Mouse (Mus musculus) c-Kit-negative CD71-positive TER-119-positive erythroid progenitor cells, embryonic 14.5 days (primary cell): ENCODE data around the gene Cldn7.

ENCODE experiments used
- DNase-seq: peaks from one replicate; pipeline ENCODE4 v3.0.0-alpha.2; 2013; ENCODE audit warnings: low read depth, low spot score

Gene Cldn7

DNA sequence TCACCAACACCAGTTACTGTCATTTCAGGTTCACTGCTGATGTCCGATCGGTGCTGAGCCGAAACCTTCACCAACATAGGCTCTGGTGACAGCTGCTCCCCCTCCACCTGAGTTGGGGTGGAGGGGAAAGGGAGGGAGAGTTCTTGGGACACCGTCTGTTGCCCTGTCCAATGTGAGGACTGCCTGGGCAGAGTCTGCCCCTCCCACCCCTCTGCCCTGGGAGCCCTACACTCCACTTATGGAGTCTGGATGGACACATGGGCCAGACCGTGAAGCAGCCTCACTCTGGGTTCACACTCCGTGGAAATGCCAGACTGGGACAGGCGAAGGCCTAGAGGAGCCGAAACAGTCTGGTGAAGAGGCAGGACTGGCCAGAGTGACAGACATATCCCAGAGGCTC, 25.4 kb downstream of the Cldn7 start:
- no peak for DNase-seq

DNA sequence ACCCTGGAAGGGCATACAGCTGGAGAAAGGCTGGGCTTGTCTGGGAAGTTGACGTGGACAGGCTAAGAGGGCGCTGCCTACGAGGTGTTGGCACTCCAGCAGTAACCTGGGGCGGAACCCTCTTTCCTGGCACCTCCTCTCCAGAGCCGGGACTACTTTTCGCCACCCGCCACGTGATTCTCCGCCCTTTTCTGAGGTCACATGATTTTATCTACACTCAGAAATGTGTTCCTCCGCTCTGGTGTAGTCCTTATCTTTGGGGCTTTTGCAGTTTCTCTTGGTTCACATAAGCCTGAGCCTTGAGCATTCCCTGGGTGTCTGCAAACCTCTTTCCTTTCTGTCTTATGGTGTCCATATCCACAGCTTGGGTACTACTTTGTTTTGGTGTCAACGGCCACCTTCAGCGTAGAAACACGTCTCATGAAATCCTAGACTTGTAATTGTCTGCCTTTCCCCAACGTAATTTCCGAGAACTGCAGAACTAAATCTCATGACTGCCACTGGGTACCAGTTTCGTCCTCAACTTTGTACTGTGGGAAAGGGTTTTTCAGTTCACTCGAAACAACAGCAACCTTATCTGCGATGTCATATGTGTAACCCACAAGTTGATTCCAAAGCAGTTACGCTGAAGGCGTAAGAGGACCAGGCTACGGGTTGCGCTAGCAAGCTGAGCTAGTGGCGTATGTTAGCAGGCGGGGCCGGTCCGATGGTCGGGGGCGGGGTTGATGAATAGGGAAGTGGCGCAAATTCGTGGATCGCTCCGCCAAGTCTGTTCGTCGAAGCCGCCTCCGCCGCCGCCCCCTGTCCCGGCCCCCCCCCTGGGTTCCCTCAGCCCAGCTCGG, 26.5 kb downstream of the Cldn7 start, which contains the start of gene Gabarap:
Gabarap (plus strand) TSS at position 294 of the 842 bp plus-strand sequence.
- DNase-seq: peak; percentile 94

DNA sequence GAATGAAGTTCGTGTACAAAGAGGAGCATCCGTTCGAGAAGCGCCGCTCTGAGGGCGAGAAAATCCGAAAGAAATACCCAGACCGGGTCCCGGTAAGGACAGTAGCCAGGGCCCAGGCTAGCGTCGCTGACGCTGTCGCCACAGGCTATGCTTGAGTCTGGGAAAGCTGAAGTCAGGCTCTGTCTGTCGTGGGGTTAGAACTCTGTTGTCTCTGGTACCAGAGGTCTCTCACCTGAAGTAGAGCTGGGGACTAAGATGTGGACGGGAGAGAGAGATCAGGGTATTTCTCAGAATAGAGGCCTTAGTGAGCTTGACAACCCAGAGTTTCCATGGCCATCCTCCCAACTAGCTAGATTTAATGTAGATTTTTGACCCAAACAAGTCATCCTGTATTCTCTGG, 27.1 kb downstream of the Cldn7 start:
- DNase-seq: no peak

DNA sequence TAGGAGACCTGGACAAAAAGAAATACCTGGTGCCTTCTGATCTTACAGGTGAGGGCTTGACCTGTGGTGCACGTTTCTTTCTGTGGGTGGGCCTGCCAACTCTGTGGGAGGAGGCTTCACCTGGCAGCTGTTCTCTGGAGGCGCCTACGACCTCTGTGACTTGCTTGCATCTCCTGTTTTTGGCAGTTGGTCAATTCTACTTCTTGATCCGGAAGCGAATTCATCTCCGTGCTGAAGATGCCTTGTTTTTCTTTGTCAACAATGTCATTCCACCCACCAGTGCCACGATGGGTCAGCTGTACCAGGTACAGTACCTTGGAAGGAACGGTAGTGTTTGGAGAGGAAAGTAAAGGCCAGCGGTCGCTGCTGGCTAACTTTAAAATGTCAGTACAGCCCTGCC, 27.8 kb downstream of the Cldn7 start:
- no peak for DNase-seq

DNA sequence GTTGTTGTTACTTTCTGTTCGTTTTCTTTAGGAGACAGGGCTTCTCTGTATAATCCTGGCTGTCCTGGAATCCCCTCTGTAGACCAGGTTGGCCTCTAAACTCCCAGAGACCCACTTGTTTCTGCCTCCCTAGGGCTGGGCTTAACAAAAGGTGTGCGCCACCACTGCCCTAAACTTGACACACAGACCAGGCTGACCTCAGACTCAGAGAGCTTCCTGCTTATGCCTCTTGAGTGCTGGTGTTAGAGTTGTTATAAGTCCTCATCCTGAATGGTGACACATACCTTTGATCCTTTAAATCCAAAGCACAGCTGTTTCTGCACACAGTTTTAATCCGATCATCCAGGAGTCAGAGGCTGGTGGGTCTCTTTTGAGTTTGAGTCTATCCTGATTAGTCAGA, 28.4 kb downstream of the Cldn7 start:
- DNase-seq: no peak

DNA sequence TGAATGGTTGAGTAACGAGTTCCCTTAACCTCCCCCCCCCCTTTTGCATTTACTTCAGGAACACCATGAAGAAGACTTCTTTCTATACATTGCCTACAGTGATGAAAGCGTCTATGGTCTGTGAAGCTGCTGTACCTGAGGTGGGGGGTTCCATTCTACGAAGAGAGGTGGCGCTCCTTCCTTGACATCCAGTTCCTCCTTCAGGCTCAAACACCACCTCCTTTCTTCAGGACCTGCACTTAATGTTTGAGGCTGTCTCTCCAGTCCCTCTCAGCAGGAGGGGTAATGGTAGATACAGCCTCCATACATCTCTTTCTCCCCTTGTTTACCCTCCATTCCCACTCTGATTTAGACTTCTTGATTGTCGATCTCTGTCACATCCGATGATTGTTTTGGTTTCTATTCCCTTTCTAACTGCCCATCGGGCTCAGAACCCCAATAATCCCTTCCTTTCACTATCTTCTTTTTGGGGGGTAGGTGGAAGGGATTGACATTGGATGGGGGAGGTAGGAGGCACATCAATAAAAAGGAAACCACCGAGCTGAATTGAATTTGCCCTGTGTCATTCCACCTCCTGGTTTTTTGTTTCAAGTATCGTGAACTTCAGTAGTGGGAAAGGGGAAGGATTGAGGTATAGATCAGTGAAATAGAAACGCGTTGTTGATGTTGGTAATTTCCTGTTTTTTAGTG, 30.0 kb downstream of the Cldn7 start:
- DNase-seq: no peak

DNA sequence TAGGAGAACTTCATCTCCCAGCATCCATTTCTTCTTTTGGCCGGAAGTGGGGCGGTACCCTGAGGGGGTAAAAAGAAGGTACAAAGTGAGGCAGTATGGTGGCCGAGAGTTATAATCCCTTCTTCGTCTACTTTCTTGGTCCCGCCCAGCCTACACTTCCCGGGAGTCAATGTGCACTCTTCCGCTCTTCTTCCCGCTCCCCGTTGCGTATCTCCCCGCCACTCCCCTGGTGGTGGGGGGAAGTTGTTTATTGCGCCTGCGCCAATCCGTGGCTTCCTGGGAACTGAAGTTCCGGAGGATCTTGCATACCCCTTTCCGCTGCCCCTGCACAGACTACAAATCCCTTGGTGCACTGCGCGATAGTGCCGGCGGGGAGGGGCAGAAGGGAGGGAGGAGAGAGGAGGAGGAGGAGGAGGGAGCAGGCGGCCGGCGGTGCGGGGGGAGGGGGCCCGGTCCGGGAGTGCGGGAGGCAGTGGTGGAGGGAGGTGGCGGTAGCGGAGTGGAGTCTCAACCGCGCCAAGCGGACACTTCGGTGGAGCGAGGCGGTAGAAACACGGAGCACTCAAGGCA, 30.9 kb downstream of the Cldn7 start, which contains the start of gene Phf23:
Phf23 (plus strand) TSS at position 387 of the 570 bp plus-strand sequence.
- peak; percentile 94 for DNase-seq

DNA sequence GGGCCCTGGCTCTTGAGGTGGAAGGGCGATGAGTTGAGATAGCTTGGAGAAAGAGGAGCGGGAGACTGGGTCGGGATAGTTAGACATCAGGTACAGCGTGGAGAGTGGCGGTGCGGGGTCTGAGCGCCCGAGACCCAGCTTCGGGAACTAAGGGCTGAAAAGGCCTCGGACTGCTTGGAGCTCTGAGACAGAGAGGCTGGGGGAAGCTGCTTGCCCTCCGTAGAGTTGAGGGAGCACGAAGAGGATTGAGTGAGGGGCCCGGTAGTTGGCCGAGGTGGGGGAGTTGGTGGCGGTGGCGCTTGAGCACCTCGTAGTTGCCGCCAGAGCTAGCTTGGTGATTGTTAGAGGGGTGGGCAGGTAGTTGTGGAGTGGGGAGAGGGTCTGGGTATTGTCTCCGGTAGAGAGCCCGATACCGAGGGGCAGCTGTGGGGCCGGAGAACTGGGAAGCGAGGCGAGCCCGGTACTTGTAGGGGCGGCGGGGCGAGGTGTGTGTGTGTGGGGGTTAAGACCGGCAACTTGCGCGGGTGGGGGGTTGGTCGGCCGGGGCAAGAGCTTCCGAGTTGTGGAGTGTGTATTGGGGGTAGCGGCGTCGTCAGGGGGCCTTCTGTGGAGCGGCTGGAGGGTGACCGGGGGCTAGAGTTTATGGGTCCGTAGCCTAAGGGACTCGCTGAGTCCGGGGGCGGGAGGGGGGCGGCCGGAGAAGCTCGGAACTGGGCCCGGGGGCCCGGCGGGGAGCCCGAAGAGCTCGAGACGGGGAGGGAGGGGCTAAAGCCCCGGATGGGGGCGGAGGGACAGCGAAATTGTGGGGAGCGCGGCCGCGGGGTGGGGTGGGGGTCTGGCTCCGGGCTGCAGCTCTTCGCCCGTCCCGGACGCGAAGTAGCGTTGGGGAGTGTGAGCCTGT, 31.8 kb downstream of the Cldn7 start:
- no peak for DNase-seq

DNA sequence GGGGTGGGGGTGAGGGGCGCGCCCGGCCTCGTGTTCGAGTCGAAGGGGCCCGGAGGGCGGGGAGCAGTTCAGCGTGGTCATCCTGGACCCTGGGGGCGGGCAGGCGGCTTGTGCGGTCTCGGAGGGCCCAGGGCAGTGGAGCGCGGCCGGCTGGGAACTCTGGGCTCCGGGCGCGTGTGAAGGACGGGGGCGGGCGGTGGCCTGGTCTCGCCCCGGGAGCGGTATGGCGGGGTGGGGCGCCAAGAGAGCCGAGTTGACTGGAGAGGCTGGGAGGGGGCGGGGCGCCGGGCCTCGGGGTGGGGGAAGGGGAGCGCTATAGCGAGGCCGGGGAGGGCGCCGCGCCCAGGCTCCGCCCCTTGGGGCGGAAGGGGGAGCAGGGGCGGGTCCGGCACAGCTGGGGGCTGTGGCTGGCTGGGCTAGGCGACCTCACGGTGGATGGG, 32.5 kb downstream of the Cldn7 start:
- DNase-seq: peak; percentile 63

DNA sequence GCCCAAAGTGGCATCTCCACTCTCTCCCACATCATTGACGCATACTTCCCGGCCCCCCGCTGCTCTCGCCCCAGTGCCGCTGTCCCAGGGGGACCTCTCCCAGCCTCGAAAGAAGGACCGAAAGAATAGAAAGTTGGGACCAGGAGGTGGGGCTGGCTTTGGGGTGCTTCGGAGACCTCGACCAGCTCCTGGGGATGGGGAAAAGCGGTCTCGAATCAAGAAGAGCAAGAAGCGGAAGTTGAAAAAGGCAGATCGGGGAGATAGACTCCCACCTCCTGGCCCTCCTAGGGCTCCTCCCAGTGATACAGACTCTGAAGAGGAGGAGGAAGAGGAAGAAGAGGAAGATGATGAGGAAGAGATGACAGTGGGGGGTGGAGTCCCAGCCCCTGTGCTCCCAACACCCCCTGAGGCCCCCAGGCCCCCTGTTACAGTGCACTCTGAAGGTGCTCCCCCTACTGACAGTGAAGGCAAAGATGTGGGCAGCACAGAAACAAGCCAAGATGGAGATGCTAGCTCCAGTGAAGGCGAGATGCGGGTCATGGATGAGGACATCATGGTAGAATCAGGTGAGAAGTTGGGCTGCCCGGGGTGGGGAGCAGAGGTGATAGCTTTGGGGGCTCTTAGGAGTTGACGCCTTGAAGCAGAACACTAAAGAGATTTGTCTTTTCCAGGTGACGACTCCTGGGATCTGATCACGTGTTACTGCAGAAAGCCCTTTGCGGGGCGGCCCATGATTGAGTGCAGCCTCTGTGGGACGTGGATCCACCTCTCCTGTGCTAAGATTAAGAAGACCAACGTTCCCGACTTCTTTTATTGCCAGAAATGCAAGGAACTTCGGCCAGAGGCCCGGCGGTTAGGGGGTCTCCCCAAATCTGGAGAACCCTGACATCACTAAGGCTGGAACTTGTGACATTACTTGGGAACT, 34.2 kb downstream of the Cldn7 start:
- no peak for DNase-seq

DNA sequence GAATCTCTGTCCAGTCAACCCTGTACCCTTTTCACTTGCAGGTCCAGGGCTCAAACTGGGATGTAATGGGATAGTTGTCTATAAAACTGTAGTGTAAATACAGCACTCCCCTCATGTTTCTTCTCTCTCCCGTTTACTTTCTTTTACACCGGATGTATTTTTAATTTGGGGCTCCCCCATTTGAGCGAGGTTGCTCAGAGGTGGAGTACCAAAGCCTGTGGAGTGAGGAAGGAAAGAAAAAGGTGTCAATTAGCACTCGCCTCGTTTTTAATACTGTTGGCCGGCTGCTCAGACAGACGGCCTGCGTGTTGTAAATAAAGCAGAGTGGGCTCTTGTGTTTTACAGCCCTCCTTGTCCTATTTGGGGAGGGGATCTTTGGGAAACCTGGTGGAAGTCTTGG, 35.1 kb downstream of the Cldn7 start:
- no peak for DNase-seq

DNA sequence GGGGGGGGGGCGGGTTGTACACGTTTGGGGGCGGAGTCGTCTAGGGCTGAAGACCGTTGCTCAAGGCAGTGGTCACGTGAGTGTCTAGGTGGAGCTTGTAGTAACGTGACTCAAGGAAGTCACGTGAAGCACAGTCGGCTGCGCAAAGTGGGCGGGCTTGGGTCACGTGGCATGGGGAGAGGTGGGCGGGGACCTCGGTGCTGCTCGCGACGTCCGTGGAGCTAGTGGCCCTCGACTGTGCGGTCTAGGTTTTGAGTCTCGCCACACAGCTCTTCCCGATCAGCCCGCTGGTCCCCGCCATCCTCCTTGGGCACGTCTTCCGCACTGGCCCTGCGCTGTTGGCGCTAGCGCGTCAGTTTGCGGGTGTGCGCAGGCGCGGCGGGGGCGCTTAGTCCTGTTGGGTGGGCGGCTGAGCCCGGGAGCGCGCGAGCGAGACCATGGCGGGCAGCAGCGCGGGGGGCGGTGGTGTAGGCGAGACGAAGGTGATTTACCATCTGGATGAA, 35.9 kb downstream of the Cldn7 start, which contains the start of gene Dvl2:
Dvl2 (plus strand) TSS at position 200 of the 503 bp plus-strand sequence.
- peak; percentile 81 for DNase-seq

DNA sequence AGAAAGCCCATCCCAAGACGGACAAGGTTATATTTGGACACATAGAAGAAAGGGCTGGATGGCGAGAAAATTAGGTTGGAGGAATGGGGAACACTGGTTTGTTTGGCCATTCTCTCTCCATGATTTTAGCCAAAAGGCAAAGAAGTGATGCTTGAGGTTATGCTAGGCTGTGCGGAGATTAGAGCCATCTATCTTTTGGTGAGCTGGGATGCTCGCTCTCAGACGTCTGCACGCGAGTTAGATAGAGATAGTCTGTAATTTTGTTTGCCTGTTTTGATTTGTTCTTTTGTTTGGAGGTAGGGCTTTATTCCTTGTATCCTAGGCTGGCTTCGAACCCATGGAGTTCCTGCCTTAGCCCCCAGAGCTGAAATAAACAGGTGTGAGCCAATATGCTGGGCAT, 36.6 kb downstream of the Cldn7 start:
- DNase-seq: no peak

DNA sequence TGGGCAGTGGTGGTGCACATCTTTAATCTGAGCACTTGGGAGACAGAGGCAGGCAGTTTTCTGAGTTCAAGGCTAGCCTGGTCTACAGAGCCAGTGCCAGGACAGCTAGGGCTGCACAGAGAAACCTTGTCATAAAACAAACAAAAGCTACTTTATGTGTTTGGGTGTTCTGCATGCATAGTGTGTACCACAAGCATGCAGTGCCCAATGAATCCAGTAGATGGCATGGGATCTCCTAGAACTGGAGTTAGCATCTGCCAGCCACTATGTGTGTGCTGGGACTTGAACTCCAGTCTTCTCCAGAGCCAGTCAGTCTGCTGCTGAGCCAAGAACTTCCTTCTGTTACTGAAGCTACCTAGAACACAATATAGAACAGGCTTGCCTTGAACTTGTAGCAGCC, 37.3 kb downstream of the Cldn7 start:
- no peak for DNase-seq

DNA sequence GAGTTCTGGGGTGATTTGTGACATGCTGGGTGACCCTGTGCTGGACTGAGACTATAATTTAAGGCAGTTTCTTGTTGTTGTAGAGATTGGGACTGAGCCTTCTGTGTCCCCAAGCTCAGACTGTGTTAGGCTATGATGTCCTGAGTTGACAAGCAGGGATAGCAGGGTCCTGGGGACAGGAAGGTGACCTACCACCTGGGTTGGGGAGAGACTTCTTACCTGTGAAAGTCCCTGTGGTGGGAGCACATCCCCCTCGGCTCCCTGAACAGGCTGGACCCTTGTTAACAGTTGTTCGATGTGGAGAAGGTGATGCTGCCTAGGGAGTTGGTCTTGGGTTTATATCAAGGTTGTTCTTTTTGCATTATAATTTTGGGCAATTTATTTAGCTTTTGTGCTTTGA, 37.9 kb downstream of the Cldn7 start:
- DNase-seq: no peak

DNA sequence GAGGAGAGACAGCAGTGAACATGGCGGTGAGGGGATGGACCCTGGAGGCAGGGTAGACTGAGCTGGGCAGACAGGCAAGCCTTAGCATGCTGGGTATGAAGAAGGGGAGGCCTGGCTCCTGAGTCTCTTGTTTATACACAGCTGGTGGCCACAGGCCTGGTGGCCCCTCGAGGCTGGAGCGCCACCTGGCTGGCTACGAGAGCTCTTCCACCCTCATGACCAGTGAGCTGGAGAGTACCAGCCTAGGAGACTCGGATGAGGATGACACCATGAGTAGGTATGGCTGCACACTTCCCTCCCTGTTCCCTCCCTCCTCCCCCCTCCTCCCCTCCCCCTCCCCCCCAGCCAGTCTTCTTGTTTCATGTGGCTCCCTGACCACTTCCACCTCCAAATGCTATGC, 40.9 kb downstream of the Cldn7 start:
- DNase-seq: no peak

DNA sequence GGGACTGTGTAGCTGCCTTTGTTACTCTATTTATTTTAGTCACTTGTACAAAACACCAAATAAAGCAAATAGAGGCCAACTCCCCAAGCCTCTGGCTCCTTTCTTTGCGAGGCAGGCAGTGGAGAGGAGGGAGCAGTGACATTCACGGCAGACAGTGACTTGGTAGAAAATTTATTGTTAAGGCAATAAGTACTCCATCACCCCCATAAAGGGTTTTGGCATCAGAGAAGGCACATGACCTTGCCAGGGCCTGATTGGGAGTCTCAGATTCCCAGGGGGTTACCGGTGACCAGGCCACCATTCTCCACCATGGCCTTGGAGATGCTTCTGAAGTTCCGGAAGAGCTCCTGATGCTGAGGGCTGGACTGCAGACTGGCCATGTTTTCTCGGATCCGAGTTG, 45.5 kb downstream of the Cldn7 start:
- DNase-seq: no peak

DNA sequence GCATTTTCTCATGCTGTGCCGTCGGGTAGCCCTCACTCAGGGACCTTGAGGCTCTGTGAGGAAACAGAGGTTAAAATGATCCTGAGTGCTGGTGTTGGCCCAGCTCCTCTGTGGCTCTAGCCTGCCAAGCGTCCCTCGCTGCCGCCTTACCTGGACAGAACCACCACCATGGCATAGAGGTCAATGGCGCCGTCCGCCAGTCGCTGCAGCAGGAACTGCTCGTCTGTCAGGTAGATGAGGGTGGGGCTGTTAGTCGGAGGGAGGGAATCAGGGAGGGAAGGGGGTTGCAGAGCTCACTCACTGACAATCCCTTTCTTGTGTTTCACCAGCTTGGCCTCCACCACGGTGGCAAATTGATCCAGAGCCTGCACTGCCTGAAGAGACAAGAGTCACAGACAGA, 46.0 kb downstream of the Cldn7 start:
- no peak for DNase-seq

DNA sequence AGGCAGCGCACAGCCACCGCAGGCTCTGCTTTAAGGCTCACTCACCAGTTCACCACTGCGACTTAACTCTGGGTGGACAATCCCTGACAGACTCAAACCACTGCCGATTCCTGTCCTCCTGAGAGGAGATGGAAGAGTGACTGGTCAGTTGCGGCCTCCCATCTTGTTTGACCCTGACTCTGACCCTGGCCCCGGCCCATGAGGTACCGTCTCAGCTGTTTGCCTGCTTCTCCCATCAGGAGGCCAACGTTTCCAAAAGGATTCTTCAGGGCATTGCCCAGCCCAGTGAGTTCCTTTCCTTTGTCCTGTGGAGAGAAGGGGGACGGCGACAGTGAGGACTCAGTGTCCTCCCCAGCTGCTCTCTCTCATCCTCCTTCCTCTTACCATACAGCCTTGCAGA, 46.4 kb downstream of the Cldn7 start:
- no peak for DNase-seq

DNA sequence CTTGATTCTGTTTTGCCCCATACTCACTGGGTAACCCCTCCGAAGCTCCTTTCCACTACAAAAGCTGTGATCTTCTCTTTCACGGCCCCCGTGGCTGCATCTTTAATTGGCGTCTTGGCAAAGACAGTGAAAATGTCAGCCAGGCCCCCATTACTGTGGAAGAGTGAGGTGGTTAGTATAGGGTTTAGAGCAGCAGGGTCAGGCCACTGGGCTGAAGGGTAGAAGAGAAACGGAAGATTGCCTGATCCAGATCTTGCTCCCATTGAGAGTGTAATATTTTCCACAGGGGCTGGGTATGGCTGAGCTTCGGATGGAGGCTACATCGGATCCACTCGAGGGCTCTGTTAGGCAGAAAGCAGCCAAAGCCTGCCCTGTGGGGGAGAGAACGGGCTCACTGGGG, 48.4 kb downstream of the Cldn7 start:
- no peak for DNase-seq
